Mouse (Mus musculus): Measurements from ENCODE around the gene Cnn3. TPM values are rescaled to one million over a fixed set of nuclear protein-coding genes. Genes with fewer than 3 reads are reported as not detected.

Cnn3 gene
- total RNA-seq, 4 experiments from 2014 or later = 93.0 to 179 (median 135) TPM

- DNase-seq (ENCODE audit: low spot score in 2 of 2) = no peak
Measured at GRCm38 (mm10) chr3:121418251-121418601, 8.1 kb upstream of the Cnn3 start.

DNA sequence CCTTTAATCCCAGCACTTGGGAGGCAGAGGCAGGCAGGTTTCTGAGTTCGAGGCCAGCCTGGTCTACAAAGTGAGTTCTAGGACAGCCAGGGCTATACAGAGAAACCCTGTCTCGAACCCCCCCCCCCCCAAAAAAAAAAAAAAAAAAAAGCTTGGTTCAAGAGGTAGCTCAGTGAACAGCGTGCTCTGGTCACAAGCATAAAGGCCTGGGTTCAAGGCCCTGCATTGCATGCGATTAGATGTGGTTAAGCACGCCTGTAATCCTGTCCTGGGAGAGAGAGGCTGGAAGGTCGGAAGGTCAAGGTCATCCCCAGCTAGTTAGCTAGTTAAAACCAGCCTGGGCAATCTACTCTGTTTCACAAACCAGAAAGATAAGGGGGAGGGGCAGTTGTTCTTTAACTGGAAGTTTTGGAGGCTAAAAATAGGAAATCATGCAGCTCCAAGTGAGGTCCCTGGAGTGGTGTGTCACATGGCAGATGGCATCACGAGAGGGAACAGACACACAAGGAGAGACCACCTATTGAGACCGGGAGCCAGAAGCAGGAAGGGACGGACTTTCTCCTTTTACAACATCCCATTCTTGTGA, 7.4 kb upstream of the Cnn3 start:
- DNase-seq (ENCODE audit: low spot score in 2 of 2) = no peak

DNA sequence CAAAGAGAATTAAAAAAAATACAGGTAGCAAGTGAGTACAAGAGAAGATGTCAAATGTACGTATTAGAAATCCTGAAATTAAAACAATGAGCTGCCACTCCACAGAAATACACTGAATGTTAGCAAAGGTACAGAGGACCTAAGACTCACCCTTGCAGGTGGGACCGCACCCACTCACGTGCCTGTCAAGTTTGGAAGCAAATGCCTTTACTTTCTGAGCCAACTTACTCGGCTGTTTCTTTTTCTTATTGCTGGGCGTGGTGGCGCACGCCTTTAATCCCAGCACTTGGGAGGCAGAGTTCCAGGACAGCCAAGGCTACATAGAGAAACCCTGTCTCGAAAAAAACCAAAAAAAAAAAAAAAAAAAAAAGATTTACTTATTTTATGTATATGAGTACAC, 3.9 kb upstream of the Cnn3 start:
- no peak for DNase-seq (ENCODE audit: low spot score in 2 of 2)

- peak; percentile 46 to 65 for DNase-seq (ENCODE audit: low spot score in 2 of 2)
Measured at GRCm38 (mm10) chr3:121426621-121427519, 573 bp downstream of the Cnn3 start.

- DNase-seq (ENCODE audit: low spot score in 2 of 2) = peak; percentile 58 to 69
Measured at GRCm38 (mm10) chr3:121427520-121427908, 1.2 kb downstream of the Cnn3 start.

DNA sequence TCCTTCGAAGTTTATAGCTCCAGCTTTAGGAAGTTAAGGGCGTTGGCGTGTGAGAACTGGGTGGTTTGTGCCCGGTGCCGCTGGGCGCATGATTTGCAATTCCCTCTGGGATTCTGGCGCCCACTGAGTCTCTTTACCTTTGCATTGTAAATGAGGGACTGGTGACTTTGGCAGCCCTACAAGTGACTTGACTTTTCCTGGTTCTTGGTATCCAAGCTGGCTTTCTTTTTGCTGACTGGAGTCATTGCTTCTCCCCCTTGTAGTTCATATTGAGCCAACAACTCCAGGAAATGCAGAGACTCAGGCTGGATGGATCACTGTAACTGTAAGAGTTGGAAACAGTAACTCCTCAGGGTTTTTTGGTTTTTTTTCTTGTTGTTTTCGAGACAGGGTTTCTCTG, 1.9 kb downstream of the Cnn3 start:
- no peak for DNase-seq (ENCODE audit: low spot score in 2 of 2)

DNA sequence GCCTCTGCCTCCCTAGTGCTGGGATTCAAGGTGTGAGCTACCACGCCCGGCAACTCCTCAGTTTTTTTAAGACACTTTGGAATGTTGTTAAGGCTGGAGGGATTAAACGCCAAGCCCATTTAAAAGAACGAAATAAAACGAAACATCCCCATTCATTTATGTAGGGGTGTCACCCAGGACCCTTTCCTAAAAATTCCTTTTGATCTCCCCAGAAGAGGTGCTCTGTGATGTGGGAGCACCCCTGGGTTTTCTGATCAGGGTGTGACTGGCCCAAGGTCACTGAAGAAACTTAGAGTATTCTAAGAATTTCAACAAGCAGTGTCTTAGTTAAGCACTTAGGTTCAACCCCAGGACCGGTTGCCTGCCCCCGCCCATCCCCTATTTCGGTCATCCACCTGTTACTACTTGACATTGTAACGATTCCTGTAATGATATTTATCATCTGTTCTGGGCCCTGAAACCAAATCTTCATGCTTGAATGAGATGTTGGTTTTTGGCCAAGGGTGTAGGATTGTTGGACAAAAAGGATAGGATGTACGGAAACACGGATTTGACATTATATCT, 2.5 kb downstream of the Cnn3 start:
- no peak for DNase-seq (ENCODE audit: low spot score in 2 of 2)

GRCm38 (mm10) chr3:121429469-121429868, 3.2 kb downstream of the Cnn3 start:
- no peak for DNase-seq (ENCODE audit: low spot score in 2 of 2)

- DNase-seq (ENCODE audit: low spot score in 2 of 2) = no peak
Measured at GRCm38 (mm10) chr3:121430289-121430936, 4.1 kb downstream of the Cnn3 start.

- no peak for DNase-seq (ENCODE audit: low spot score in 2 of 2)
Measured at GRCm38 (mm10) chr3:121433359-121433758, 7.1 kb downstream of the Cnn3 start.

GRCm38 (mm10) chr3:121433968-121434533, 7.8 kb downstream of the Cnn3 start:
- DNase-seq (ENCODE audit: low spot score in 2 of 2) = no peak

- no peak for DNase-seq (ENCODE audit: low spot score in 2 of 2)
Measured at GRCm38 (mm10) chr3:121435296-121435695, 9.0 kb downstream of the Cnn3 start.

DNA sequence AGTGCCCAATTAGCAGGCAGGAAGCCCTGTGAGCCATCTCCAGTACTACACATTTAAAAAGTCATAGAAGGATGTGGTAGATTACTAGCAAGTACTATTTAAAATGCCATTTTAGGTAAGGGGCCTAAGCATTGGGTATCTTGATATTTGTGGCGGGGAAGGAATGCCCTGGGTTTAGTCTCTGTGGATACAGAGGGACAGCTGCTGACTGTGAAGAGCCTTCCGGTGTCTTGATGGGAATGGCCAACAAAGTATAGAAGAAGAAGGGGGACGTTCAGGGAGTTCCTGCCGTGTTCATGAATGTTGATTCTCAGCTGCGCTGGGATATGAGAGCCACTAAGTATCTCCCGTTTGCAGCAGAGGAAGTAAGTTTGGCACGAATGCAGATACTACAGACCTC, 10.8 kb downstream of the Cnn3 start:
- no peak for DNase-seq (ENCODE audit: low spot score in 2 of 2)

- DNase-seq (ENCODE audit: low spot score in 2 of 2) = no peak
Measured at GRCm38 (mm10) chr3:121437996-121438395, 11.7 kb downstream of the Cnn3 start.

DNA sequence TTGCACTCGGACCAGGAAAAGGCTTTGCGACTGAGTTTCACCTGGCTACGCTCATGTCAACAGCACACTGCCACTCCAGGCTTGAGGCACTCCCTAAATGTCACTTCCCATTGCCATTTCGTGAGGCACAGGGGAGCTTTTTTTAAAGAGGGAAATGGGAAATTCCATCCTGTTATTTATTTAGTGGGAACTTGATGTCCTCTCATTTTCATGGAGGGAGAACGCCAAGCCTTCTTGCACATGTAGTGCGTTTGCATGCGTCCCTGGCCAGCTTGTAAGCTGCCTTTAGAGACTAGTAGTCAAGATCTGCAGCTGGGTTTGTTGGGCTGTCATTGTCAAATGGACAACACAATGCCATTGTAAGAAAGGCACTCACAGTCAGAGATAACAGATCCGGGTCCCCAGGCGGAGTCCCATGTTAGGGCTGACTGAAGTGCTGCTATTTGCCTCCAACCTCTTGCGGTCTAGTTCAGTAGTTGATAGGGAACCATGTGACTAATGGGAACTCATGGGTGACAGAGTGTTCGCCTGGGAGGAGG, 13.4 kb downstream of the Cnn3 start:
- no peak for DNase-seq (ENCODE audit: low spot score in 2 of 2)

GRCm38 (mm10) chr3:121441504-121441903, 15.2 kb downstream of the Cnn3 start:
- DNase-seq (ENCODE audit: low spot score in 2 of 2) = no peak

GRCm38 (mm10) chr3:121442288-121442687, 16.0 kb downstream of the Cnn3 start:
- no peak for DNase-seq (ENCODE audit: low spot score in 2 of 2)

DNA sequence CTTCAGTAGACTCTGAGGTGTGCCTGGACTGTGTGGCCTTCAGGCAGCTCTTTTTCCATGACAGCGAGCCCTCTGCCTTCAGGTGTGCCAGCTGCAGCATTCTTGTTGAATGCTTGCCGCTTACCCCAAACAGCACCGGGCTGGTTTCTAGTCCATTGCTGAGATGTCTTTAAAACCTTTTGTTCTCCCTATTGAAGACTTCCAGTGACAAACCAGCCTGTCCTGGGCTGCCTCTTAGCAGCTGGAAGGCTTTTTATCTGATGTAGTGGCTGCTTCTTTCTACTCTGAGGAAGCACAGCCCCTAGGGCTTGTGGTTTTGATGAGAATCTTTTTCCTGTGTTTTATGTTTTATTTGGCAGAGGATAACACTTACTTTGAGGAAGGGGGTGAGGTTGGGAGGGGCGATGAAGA, 17.6 kb downstream of the Cnn3 start:
- no peak for DNase-seq (ENCODE audit: low spot score in 2 of 2)

DNA sequence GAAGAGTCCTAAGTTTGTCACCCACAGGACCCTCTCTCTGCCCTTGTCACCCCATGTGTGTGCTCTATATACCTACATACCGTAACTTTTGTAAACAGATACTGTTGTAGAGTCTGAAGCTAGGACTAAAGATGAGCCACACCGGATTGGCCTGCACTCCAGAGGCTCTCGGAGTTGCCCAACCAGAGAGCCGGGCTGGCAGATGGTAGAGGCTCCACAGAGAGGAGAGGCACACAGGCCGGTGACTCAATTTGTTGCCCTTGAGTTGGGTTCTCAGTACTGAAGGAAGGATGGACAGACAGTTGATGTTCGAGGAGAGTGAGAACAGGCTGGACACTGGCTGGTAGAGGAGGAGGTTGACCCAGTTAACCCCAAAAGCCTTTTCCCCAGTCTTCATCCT, 18.1 kb downstream of the Cnn3 start:
- DNase-seq (ENCODE audit: low spot score in 2 of 2) = no peak

DNA sequence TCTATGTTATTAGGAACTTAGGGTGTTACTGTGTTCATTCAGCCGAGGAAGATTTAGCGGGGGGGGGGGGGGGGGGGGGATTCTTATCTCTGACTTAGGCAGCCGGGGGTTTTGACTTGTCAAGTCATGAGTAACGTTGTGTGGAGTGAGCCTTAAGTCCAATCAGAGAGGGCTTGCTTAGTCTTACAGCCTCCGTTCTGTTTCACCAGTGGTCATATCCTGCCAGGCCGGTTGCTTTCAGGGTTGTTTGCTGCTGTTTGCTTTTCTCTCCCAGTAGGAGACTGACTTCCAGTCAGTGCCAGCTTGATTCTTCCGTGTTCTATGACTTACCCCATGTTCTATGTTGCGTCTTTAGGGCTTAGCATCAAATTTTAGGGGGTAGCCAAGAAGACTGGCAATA, 20.2 kb downstream of the Cnn3 start:
- DNase-seq (ENCODE audit: low spot score in 2 of 2) = no peak

GRCm38 (mm10) chr3:121448029-121448468, 21.8 kb downstream of the Cnn3 start:
- no peak for DNase-seq (ENCODE audit: low spot score in 2 of 2)

- no peak for DNase-seq (ENCODE audit: low spot score in 2 of 2)
Measured at GRCm38 (mm10) chr3:121448606-121449005, 22.3 kb downstream of the Cnn3 start.
